Mouse (Mus musculus): ENCODE measurements around the gene Mfsd6. TPM values are rescaled to one million over a fixed set of nuclear protein-coding genes. Genes with fewer than 3 reads are reported as not detected.

Mfsd6 gene
- total and polyA plus RNA-seq, 3 experiments: 0.36 to 0.89 (median 0.47) TPM

- DNase-seq (ENCODE audit: extremely low read depth): peak; percentile 63
- dilution Hi-C loops (cut with MboI; ENCODE audit: extremely low pct_ligation_motif_present, extremely low pct_unique_long_range_greater_than_20kb, low sequenced_read_pairs) (no loop called here), in situ Hi-C loops (cut with MboI; ENCODE audit: low pct_ligation_motif_present, low pct_unique_long_range_greater_than_20kb, low sequenced_read_pairs) (loop anchor here (25.0 kb wide), 4 partner anchors 231 to 519 kb away; partner anchors contain the start of gene Stat1)
- TF ChIP-seq E2F4 (IDR thresholded peaks at IDR 0.05; ENCODE audit: insufficient replicate concordance, low read depth, low read length) (no peak), RAD21 (IDR thresholded peaks at IDR 0.05; ENCODE audit: low read depth, low read length) (peak; percentile 32), CTCF (conservative IDR thresholded peaks at IDR 0.05 in 1 of 2, IDR thresholded peaks at IDR 0.05 in 1 of 2; ENCODE audit: low read depth in 2 of 2, low read length in 2 of 2) (peak; percentile 43 to 59; a peak in 3 of 4 replicates), CHD1 (IDR thresholded peaks at IDR 0.05; ENCODE audit: low read depth, low read length) (no peak; the same call in 1 of the 2 replicates), SMC3 (IDR thresholded peaks at IDR 0.05; ENCODE audit: low read depth, low read length) (peak; percentile 30), NRF1 (IDR thresholded peaks at IDR 0.05; ENCODE audit: low read depth, low read length) (no peak)
- peaks cover 2 to 35% of the 10 kb centered on the region in 2 experiments for H3K36me3 ChIP-seq (replicated peaks in 1 of 2; ENCODE audit: control insufficient read depth in 1 of 2, insufficient read depth in 1 of 2, low read length in 1 of 2)
- H3K27ac ChIP-seq (ENCODE audit: insufficient read depth, low read depth): peak overlapping the region; percentile 49; the same call in 1 of the 2 replicates
- H3K9ac ChIP-seq (ENCODE audit: insufficient read depth, low read depth): peak overlapping the region; percentile 94
- peaks cover 2% of the 10 kb centered on the region for H3K79me2 ChIP-seq (replicated peaks; ENCODE audit: control insufficient read depth, extremely low read depth, insufficient read depth, poor library complexity, severe bottlenecking)
- peak overlapping the region; percentile 98 for H3K4me2 ChIP-seq (ENCODE audit: insufficient read depth, low read depth, poor library complexity, severe bottlenecking)
- peak overlapping the region; percentile 80 to 99 (median 89) for H3K4me3 ChIP-seq (replicated peaks in 1 of 3; ENCODE audit: low read depth in 2 of 3, low read length in 2 of 3, poor library complexity in 1 of 3)
- H3K9me3 ChIP-seq (replicated peaks; ENCODE audit: low read length): no peaks in the 10 kb centered on the region
- H3K27me3 ChIP-seq (replicated peaks): no peaks in the 10 kb centered on the region
- peaks cover 2 to 47% of the 10 kb centered on the region in 2 experiments; a peak in 3 of 4 replicates for H3K4me1 ChIP-seq (ENCODE audit: control insufficient read depth in 1 of 2, insufficient read depth in 2 of 2)
Observed at GRCm38 (mm10) chr1:52631570-52631969, 95.7 kb downstream of the Mfsd6 start.

GRCm38 (mm10) chr1:52630937-52631299 is 96.3 kb downstream of the Mfsd6 start:
- in situ Hi-C loops (cut with MboI; ENCODE audit: low pct_ligation_motif_present, low pct_unique_long_range_greater_than_20kb, low sequenced_read_pairs): loop anchor here (25.0 kb wide), 4 partner anchors 231 to 519 kb away; partner anchors contain the start of gene Stat1
- Histone ChIP-seq H3K9me3 (replicated peaks; ENCODE audit: low read length) (no peaks in the 10 kb centered on the region), H3K9ac (ENCODE audit: insufficient read depth, low read depth) (peak overlapping the region; percentile 94), H3K27ac (ENCODE audit: insufficient read depth, low read depth) (peak overlapping the region; percentile 92), H3K27me3 (replicated peaks) (no peaks in the 10 kb centered on the region), H3K4me1 (ENCODE audit: control insufficient read depth in 1 of 2, insufficient read depth in 2 of 2) (peaks cover 2 to 40% of the 10 kb centered on the region in 2 experiments; a peak in 3 of 4 replicates), H3K4me3 (replicated peaks in 1 of 3; ENCODE audit: low read depth in 2 of 3, low read length in 2 of 3, poor library complexity in 1 of 3) (peak overlapping the region; percentile 80 to 99 (median 89)), H3K79me2 (replicated peaks; ENCODE audit: control insufficient read depth, extremely low read depth, insufficient read depth, poor library complexity, severe bottlenecking) (peaks cover 2% of the 10 kb centered on the region), H3K4me2 (ENCODE audit: insufficient read depth, low read depth, poor library complexity, severe bottlenecking) (peak overlapping the region; percentile 98), H3K36me3 (replicated peaks in 1 of 2; ENCODE audit: control insufficient read depth in 1 of 2, insufficient read depth in 1 of 2, low read length in 1 of 2) (peaks cover 2 to 28% of the 10 kb centered on the region in 2 experiments)
- TF ChIP-seq JUN (IDR thresholded peaks at IDR 0.05; ENCODE audit: insufficient read depth, low read depth, low read length): no peak
- TF ChIP-seq TCF12 (IDR thresholded peaks at IDR 0.05; ENCODE audit: low read depth, low read length): 0 out of 2 replicates have a peak, but pooled peaks have one; percentile 46
- no peak for TF ChIP-seq MEF2A (IDR thresholded peaks at IDR 0.05; ENCODE audit: borderline replicate concordance, low read depth, low read length)
- TF ChIP-seq GABPA (IDR thresholded peaks at IDR 0.05; ENCODE audit: insufficient replicate concordance, low read depth, low read length): no peak
- TF ChIP-seq TBP (conservative IDR thresholded peaks at IDR 0.05; ENCODE audit: low read depth, low read length): peak; percentile 62; the same call in 1 of the 2 replicates
- dilution Hi-C loops (cut with MboI; ENCODE audit: extremely low pct_ligation_motif_present, extremely low pct_unique_long_range_greater_than_20kb, low sequenced_read_pairs): no loop called here
- DNase-seq (ENCODE audit: extremely low read depth): peak; percentile 83
